Mouse (Mus musculus) spleen, adult 2 months (tissue): ENCODE results near the gene Tnf. TPM values are rescaled to one million over a fixed set of nuclear protein-coding genes. Genes with fewer than 3 reads are reported as not detected.
"Not testable (repeated sequence)": the region's sequence is repeated elsewhere in the genome, so short reads cannot be mapped to it uniquely, and the experiment has no call there.

Experiments used
- DNase-seq, 2 experiments: peaks; one replicate each; pipeline versions ENCODE4 v3.0.0 to v3.0.0-alpha.2; 2012 to 2021; ENCODE audit warnings: low spot score in 2 of 2, low read depth in 1 of 2
- H3K27ac ChIP-seq: fragments of 200-500 bp; 2 replicates; pipeline ENCODE4 v1.5.1; 2012; ENCODE audit warnings: low read length, inconsistent platforms; ENCODE audit not compliant: insufficient read depth
- H3K27me3 ChIP-seq: fragments of 200-500 bp; 2 replicates; pipeline ENCODE4 v1.6.1; 2012; ENCODE audit warnings: mild to moderate bottlenecking, moderate library complexity, low read length, inconsistent platforms; ENCODE audit not compliant: control insufficient read depth, insufficient read depth
- H3K36me3 ChIP-seq: fragments of 200-500 bp; 2 replicates; pipeline ENCODE4 v1.6.1; 2012; ENCODE audit warnings: mild to moderate bottlenecking, low read length, inconsistent platforms; ENCODE audit not compliant: control insufficient read depth, insufficient read depth
- H3K4me1 ChIP-seq: fragments of 200-500 bp; 2 replicates; pipeline ENCODE4 v1.6.1; 2011; ENCODE audit warnings: inconsistent platforms; ENCODE audit not compliant: control insufficient read depth, insufficient read depth, insufficient read length
- H3K4me3 ChIP-seq: fragments of 200-500 bp; 2 replicates; pipeline ENCODE4 v1.5.1; 2011; ENCODE audit warnings: mild to moderate bottlenecking, inconsistent platforms; ENCODE audit not compliant: insufficient read depth, insufficient read length; ENCODE audit errors: extremely low read depth
- CTCF ChIP-seq: fragments of 200-500 bp; IDR thresholded peaks from 2 replicates; pipeline ENCODE4 v1.5.1; 2011; ENCODE audit warnings: mild to moderate bottlenecking, inconsistent platforms; ENCODE audit not compliant: insufficient read depth, insufficient read length, insufficient replicate concordance; ENCODE audit errors: extremely low read depth
- POLR2A ChIP-seq: fragments of 200-500 bp; IDR thresholded peaks from 2 replicates; pipeline ENCODE4 v1.6.1; 2011; ENCODE audit warnings: low read depth, low read length, inconsistent platforms
- WGBS: fragments of 180-500 bp; shearing (Covaris S2); methylation state at CpG from one replicate; pipeline ENCODE4 v1.1.7; 2018; 5-methylcytosine and 5-hydroxymethylcytosine counted together
- polyA plus RNA-seq: library from polyadenylated mRNA; depleted of rRNA; stranded (reverse); fragments of >200 nt; gene quantifications from 2 replicates; pipeline ENCODE4 v1.2.3, GENCODE M21; 2012

Tnf gene
- polyA plus RNA-seq, 1 experiment: 7.5 TPM

- Histone ChIP-seq H3K27me3 (no peaks in the 10 kb centered on the region), H3K36me3 (0 out of 2 replicates have a peak, but pooled peaks cover 3% of the 10 kb centered on the region), H3K4me3 (peak overlapping the region; percentile 60), H3K4me1 (peaks cover 14% of the 10 kb centered on the region), H3K27ac (peak overlapping the region; percentile 97)
- peak in 1 of 2 experiments; percentile 40 for DNase-seq
- TF ChIP-seq POLR2A (peak; percentile 11), CTCF (no peak)
- 7% methylated on average over 31 of the region's 31 CpGs for WGBS
These were observed 33.1 kb upstream of the Tnf start for GRCm38 (mm10) chr17:35234903-35235302.

- WGBS: 44% methylated on average over 7 of the region's 7 CpGs
- H3K27me3 ChIP-seq, H3K36me3 ChIP-seq, DNase-seq, H3K4me3 ChIP-seq: not testable (repeated sequence)
- peak overlapping the region; percentile 90 for H3K27ac ChIP-seq
- peaks cover 14% of the 10 kb centered on the region for H3K4me1 ChIP-seq
These were observed 32.3 kb upstream of the Tnf start for GRCm38 (mm10) chr17:35234090-35234489.

GRCm38 (mm10) chr17:35233114-35233980 is 31.5 kb upstream of the Tnf start, which contains the start of gene Atp6v1g2:
Gene Atp6v1g2, plus strand, starts transcription at chr17:35233660.
- TF ChIP-seq CTCF (no peak), POLR2A (no peak; the same call in 1 of the 2 replicates)
- no peak for DNase-seq
- Histone ChIP-seq H3K36me3 (peaks cover 10% of the 10 kb centered on the region), H3K27ac (peak within 1 kb of the TSS; percentile 90), H3K4me1 (peaks cover 14% of the 10 kb centered on the region), H3K27me3 (no peaks in the 10 kb centered on the region), H3K4me3 (peak within 1 kb of the TSS; percentile 60; the same call in 1 of the 2 replicates)
- WGBS: 22% methylated on average over 18 of the region's 18 CpGs

GRCm38 (mm10) chr17:35232659-35233058 is 30.9 kb upstream of the Tnf start:
- TF ChIP-seq CTCF (no peak), POLR2A (no peak)
- H3K36me3 ChIP-seq: peaks cover 13% of the 10 kb centered on the region
- WGBS: 16% methylated on average over 5 of the region's 5 CpGs
- peaks cover 14% of the 10 kb centered on the region for H3K4me1 ChIP-seq
- H3K27me3 ChIP-seq: no peaks in the 10 kb centered on the region
- no peak for DNase-seq
- peak overlapping the region; percentile 90 for H3K27ac ChIP-seq
- peak overlapping the region; percentile 10; the same call in 1 of the 2 replicates for H3K4me3 ChIP-seq

- peak; percentile 67 to 87 for DNase-seq
- Histone ChIP-seq H3K36me3 (peaks cover 13% of the 10 kb centered on the region), H3K4me1 (peaks cover 14% of the 10 kb centered on the region), H3K27me3 (no peaks in the 10 kb centered on the region), H3K4me3 (peak overlapping the region; percentile 10; the same call in 1 of the 2 replicates), H3K27ac (peak overlapping the region; percentile 90)
- TF ChIP-seq POLR2A (no peak), CTCF (peak; percentile 89)
- WGBS: 3% methylated on average over 12 of the region's 12 CpGs
These were observed 30.2 kb upstream of the Tnf start for GRCm38 (mm10) chr17:35232043-35232442.

GRCm38 (mm10) chr17:35231022-35231421 is 29.2 kb upstream of the Tnf start:
- Histone ChIP-seq H3K27ac (0 out of 2 replicates have a peak overlapping the region, but pooled peaks have one; percentile 0), H3K27me3 (no peaks in the 10 kb centered on the region), H3K36me3 (peaks cover 13% of the 10 kb centered on the region), H3K4me1 (peaks cover 16% of the 10 kb centered on the region), H3K4me3 (no peak overlapping the region)
- WGBS: 66% methylated on average over 10 of the region's 10 CpGs
- no peak for DNase-seq
- TF ChIP-seq CTCF (no peak), POLR2A (no peak)
